Mouse (Mus musculus) kidney, adult 11 months (tissue): ENCODE measurements at regions not wholly inside any gene's neighbourhood (a gene's known extent, or its start where the extent isn't known, plus 50 kb on each side); places are given as distances from the start of the nearest gene placed in this dataset.
A peak's percentile ranks its signal among the peaks of the same experiment; 100 is the strongest.
"Not testable (repeated sequence)": the region's sequence is repeated elsewhere in the genome, so short reads cannot be mapped to it uniquely, and the experiment has no call there.

ENCODE experiments used
- DNase-seq: peaks from one replicate; pipeline ENCODE4 v3.0.0; 2022

GRCm38 (mm10) chr3:18524011-18524410 lies 575.8 kb downstream of the Cypt12 start:
- DNase-seq = no peak

GRCm38 (mm10) chr3:18557201-18557600 lies 609.0 kb downstream of the Cypt12 start:
- DNase-seq = no peak

GRCm38 (mm10) chr3:18560282-18560785 lies 612.1 kb downstream of the Cypt12 start:
- no peak for DNase-seq

GRCm38 (mm10) chr3:18580911-18581626 lies 632.9 kb downstream of the Cypt12 start:
- not testable (repeated sequence) for DNase-seq

- no peak for DNase-seq
Observed at GRCm38 (mm10) chr3:18620608-18621007, 672.4 kb downstream of the Cypt12 start.

- peak; percentile 70 for DNase-seq
Observed at GRCm38 (mm10) chr3:18623831-18624304, 675.7 kb downstream of the Cypt12 start.

- peak; percentile 28 for DNase-seq
Observed at GRCm38 (mm10) chr3:18624381-18625145, 676.4 kb downstream of the Cypt12 start.

- peak; percentile 42 for DNase-seq
Observed at GRCm38 (mm10) chr3:18625395-18626328, 677.5 kb downstream of the Cypt12 start.

- DNase-seq = no peak
Observed at GRCm38 (mm10) chr3:18626375-18626774, 678.2 kb downstream of the Cypt12 start.

GRCm38 (mm10) chr3:18626820-18627219 lies 678.6 kb downstream of the Cypt12 start:
- no peak for DNase-seq

GRCm38 (mm10) chr3:18629233-18629632 lies 681.0 kb downstream of the Cypt12 start:
- no peak for DNase-seq

GRCm38 (mm10) chr3:18631601-18632000 lies 683.4 kb downstream of the Cypt12 start:
- no peak for DNase-seq

- DNase-seq = no peak
Observed at GRCm38 (mm10) chr3:18634855-18635254, 686.6 kb downstream of the Cypt12 start.

GRCm38 (mm10) chr3:18637553-18637952 lies 689.3 kb downstream of the Cypt12 start:
- no peak for DNase-seq

GRCm38 (mm10) chr3:18640286-18640685 lies 692.1 kb downstream of the Cypt12 start:
- DNase-seq = no peak

GRCm38 (mm10) chr3:18641688-18642087 lies 693.5 kb downstream of the Cypt12 start:
- DNase-seq = no peak

- DNase-seq = no peak
Observed at GRCm38 (mm10) chr3:18643408-18644035, 695.3 kb downstream of the Cypt12 start.

GRCm38 (mm10) chr3:18645481-18645880 lies 697.3 kb downstream of the Cypt12 start:
- no peak for DNase-seq

- no peak for DNase-seq
Observed at GRCm38 (mm10) chr3:18645927-18646326, 697.7 kb downstream of the Cypt12 start.

GRCm38 (mm10) chr3:18653557-18653956 lies 705.3 kb downstream of the Cypt12 start:
- no peak for DNase-seq

GRCm38 (mm10) chr3:18665738-18666137 lies 717.5 kb downstream of the Cypt12 start:
- peak; percentile 18 for DNase-seq

GRCm38 (mm10) chr3:18667726-18668125 lies 719.5 kb downstream of the Cypt12 start:
- no peak for DNase-seq
